Mouse (Mus musculus) urinary bladder, adult 2 months (tissue): ENCODE measurements at regions not wholly inside any gene's neighbourhood (a gene's known extent, or its start where the extent isn't known, plus 50 kb on each side); places are given as distances from the start of the nearest gene placed in this dataset.

Source experiments
- DNase-seq: peaks from one replicate; pipeline ENCODE4 v3.0.0; 2022; ENCODE audit warnings: low spot score

DNA sequence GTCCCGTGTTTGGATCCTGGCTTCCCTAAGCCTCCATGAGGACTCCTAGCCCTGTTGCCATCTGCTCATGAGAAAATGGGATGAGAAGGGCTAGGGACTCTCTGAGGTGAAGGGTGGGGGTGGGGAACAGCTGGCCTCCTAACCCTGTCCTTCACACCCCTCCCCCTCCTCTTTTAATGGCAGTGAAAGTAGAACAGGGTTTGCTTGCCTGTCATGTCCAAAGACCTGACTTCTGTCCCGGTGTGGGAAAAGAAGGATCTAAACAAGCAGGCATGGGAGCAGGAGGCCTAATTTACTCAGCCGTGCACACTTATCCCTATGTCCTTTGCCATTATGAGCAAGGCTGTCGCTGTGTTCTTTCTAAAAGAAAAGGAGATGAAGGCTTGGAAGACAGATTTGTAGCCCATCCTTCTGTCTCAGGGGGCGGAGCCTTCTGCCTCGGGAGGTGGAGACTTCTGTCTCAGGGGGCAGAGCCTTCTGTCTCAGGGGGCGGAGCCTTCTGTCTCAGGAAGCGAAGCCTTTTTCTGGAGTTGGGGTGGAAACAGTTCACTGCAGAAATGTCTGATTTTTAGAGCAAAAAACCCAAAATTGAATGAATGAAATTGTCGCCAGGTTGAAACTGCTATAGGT, 66.4 kb downstream of the Cmpk2 start:
- DNase-seq = no peak

- no peak for DNase-seq
Measured at GRCm38 (mm10) chr12:26534229-26535105, 65.5 kb downstream of the Cmpk2 start.

DNA sequence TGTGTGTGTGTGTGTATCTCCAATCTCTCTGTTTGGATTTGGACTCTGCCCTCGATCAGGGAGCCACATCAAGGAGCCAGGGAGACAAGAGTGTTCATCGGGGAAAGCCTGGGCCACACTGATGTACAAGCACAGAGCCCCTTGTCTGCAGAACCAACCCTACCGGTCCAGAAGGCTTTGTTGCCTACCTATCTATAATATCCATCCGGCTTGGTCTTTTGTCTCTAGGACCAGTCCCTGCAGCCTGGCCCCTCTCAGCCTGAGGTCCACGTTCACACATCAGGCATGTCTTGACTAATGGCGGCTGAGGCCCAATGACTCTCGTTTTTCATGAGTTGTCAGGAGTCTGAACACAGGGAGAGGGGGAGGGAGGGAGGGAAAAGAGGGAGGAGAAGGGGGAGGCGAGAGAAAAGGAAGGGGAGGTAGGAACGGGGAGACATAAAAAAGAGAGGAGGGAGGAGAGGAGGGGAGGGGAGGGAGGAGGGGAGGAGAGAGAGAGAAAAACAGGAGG, 64.7 kb downstream of the Cmpk2 start:
- DNase-seq = no peak

DNA sequence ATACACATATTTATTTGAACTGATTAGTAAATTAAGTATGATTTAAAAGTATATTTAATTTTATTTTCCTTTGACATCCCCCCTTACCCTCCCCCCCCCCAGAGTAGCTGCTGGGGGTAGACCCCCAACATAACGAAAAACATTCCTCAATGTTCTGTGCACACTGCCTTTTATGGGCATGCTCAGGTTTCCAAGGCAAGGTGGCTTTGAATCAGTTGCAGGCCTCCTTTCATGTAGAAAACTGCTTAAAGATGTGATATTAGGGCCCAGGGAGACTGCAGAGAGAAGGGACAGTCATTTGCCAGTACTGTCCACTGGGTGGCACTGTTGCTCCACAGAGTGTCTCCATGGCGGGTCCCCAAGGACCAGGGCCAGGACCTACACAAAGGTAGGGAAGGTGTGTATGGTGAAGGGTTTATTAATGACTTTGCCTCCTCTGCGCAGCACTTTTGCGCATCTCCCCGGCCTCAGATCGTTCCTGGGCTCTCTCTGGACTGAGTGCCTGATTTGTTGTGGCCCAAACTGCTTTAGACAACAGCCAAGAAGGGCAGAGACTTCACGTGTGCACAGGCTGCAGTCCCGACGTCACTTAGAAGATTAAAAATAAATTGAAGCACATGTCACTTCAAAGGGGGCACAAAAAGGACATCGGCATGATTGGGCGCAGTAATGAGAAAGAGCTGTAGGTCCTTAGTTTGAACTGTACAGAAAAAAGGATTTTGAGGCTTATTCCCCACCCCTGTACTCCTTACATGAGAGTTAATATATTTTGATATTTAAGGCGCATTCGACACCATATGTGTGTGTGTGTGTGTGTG, 64.0 kb downstream of the Cmpk2 start:
- DNase-seq = peak; percentile 56

DNA sequence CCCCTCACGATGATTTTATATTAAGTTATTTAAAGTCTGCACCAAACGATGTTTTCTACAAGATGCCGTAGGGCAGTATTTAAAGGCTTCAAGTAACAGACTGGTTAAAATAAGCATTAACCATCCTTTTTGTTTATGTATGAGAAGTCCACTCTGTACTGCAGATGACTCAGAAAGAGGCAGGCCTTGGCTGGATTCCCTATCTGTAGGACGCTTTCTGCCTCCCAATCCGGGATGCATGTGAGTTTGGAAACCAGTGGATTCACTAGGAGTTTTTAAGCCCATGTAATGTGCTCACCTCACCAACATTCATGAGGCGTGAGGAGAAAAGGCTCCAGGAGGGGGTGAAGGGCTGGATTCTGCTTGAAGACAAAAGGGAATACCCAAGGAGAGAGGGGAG, 63.1 kb downstream of the Cmpk2 start:
- DNase-seq = no peak
